ENCODE assay signal across 19 mouse cellular contexts in the genomic region with DNA sequence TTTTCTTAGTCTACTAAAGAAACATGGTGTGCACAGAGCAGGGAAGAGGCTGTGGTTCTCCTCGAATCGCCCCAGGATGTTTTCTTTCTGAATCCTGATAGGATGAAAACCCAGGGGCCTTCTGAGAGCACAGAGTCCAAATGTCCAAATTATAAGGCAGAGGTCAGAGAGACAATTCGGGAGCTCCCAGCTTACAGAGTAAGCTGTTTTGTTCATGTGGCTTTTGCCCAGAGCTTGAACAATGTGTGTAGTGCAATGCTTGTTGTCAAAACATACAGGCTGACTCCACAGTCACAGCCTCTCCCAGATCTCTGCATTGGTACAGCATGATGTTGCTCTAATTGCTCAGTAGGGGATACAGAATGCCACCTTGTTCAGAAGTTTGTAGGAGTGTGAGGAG.
"Had no signal": no experiment of that assay in that cellular context is flagged by ENCODE, and none has a peak within 500 bp of the region (broad histone marks: within the 10 kb centered on the region; RNA-seq: fewer than 3 reads in every experiment).

No protein-coding gene starts in this region.

- H3K27ac ChIP-seq: liver, embryonic 14.5 days; midbrain, embryonic 13.5 days; neural tube, embryonic 13.5 days; neural tube, embryonic 15.5 days had no signal

- H3K9me3 ChIP-seq: midbrain, embryonic 13.5 days; neural tube, embryonic 13.5 days; neural tube, embryonic 15.5 days had no signal

- H3K4me3 ChIP-seq: midbrain, embryonic 13.5 days; myocyte; neural tube, embryonic 13.5 days; neural tube, embryonic 15.5 days had no signal

- ATAC-seq: midbrain, embryonic 13.5 days; midbrain, embryonic 16.5 days had no signal

- H3K36me3 ChIP-seq: midbrain, embryonic 13.5 days; neural tube, embryonic 13.5 days; neural tube, embryonic 15.5 days had no signal

- H3K4me1 ChIP-seq: neural tube, embryonic 15.5 days had no signal

- H3K27me3 ChIP-seq: neural tube, embryonic 13.5 days; neural tube, embryonic 15.5 days had no signal

- H3K4me2 ChIP-seq: lung, embryonic 14.5 days; midbrain, embryonic 11.5 days; midbrain, embryonic 13.5 days; neural tube, embryonic 13.5 days; neural tube, embryonic 15.5 days had no signal

- H3K9ac ChIP-seq: liver, embryonic 14.5 days; lung, embryonic 14.5 days; midbrain, embryonic 13.5 days; neural tube, embryonic 13.5 days; neural tube, embryonic 15.5 days had no signal

- DNase-seq: lung, adult 18-20 months; lung, embryonic 14.5 days; lung, postnatal 10 days; lung, postnatal 4 days; retina, postnatal 1 day; right cerebral cortex, adult 18-20 months; right cerebral cortex, postnatal 25 days; right cerebral cortex, postnatal 4 days; spleen, adult 18-20 months; thymus, adult 18-20 months; thymus, postnatal 25 days; thymus, postnatal 4 days had no signal
